Mouse (Mus musculus): Measurements from ENCODE around the gene Stag3. TPM values are rescaled to one million over a fixed set of nuclear protein-coding genes. Genes with fewer than 3 reads are reported as not detected.

The Stag3 gene
- polyA plus RNA-seq, 1 experiment from 2014 or later, result 1.7 TPM

DNA sequence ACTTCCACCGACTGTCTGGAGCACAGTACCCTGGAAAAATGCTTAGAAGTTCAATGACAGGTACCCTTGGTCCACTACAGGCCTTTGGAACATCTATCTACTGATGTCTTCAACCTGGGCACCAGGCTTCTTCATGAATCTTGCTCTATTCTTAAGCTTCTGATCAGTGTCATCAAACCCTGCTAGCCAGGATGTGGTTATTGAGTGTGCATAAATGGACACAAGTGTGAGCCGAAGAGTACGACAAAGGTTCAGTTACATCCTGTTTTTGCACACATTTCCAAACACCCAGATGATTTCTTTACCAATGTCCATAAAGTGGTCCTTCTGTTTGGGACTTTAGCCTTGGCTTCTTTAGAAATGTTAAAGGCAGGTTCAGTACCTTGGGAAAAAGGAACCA lies 63.2 kb downstream of the Stag3 start:
- Histone ChIP-seq H3K27ac (no peak overlapping the region), H3K9ac (ENCODE audit: low read depth, low read length) (no peak overlapping the region), H3K4me3 (replicated peaks; ENCODE audit: low read depth, low read length) (no peak overlapping the region), H3K4me1 (replicated peaks; ENCODE audit: insufficient read depth, low read length) (no peaks in the 10 kb centered on the region), H3K4me2 (ENCODE audit: low read length) (no peak overlapping the region), H3K27me3 (ENCODE audit: insufficient read depth, low read length) (no peaks in the 10 kb centered on the region), H3K9me3 (replicated peaks; ENCODE audit: low read length) (no peaks in the 10 kb centered on the region), H3K36me3 (ENCODE audit: insufficient read depth, low read length) (no peaks in the 10 kb centered on the region)
- ATAC-seq (replicated peaks; ENCODE audit: low FRiP score, low read depth) (no peak), DNase-seq (ENCODE audit: low spot score) (no peak)
- no peak for TF ChIP-seq CTCF (IDR thresholded peaks at IDR 0.05; ENCODE audit: low read depth)
- WGBS, result 88% methylated on average over 3 of the region's 3 CpGs

Other genes with a start within 250 kb of the Stag3 start
- gene Smok3c, start 227.0 kb upstream of the Stag3 start, polyA plus RNA-seq (2015; fragmentation: Nextera tagmentation; extraction: Ambion mirVana), result not detected in 2 replicates
- 17.2 and 17.8 TPM in 2 replicates for gene Zkscan1, start 195.2 kb upstream of the Stag3 start, polyA plus RNA-seq (2015; fragmentation: Nextera tagmentation; extraction: Ambion mirVana)
- gene Zscan21, start 163.3 kb upstream of the Stag3 start, polyA plus RNA-seq (2015; fragmentation: Nextera tagmentation; extraction: Ambion mirVana), result 45.3 and 49.6 TPM in 2 replicates
- 13.2 and 16.8 TPM in 2 replicates for gene Zfp113, start 124.5 kb upstream of the Stag3 start, polyA plus RNA-seq (2015; fragmentation: Nextera tagmentation; extraction: Ambion mirVana)
- gene Cops6, start 119.2 kb upstream of the Stag3 start, polyA plus RNA-seq (2015; fragmentation: Nextera tagmentation; extraction: Ambion mirVana), result 240 and 262 TPM in 2 replicates
- gene Ap4m1, start 108.2 kb upstream of the Stag3 start, polyA plus RNA-seq (2015; fragmentation: Nextera tagmentation; extraction: Ambion mirVana), result 13.0 and 13.1 TPM in 2 replicates
- 119 and 136 TPM in 2 replicates for gene Mcm7, start 107.8 kb upstream of the Stag3 start, polyA plus RNA-seq (2015; fragmentation: Nextera tagmentation; extraction: Ambion mirVana)
- gene Taf6, start 92.8 kb upstream of the Stag3 start, polyA plus RNA-seq (2015; fragmentation: Nextera tagmentation; extraction: Ambion mirVana), result 49.8 and 54.8 TPM in 2 replicates
- gene Cnpy4, start 92.8 kb upstream of the Stag3 start, polyA plus RNA-seq (2015; fragmentation: Nextera tagmentation; extraction: Ambion mirVana), result 42.2 and 43.9 TPM in 2 replicates
- gene Mblac1, start 85.9 kb upstream of the Stag3 start, polyA plus RNA-seq (2015; fragmentation: Nextera tagmentation; extraction: Ambion mirVana), result 11.4 and 12.8 TPM in 2 replicates
- gene Nxpe5, start 54.3 kb upstream of the Stag3 start, polyA plus RNA-seq (2015; fragmentation: Nextera tagmentation; extraction: Ambion mirVana), result 0.22 and 0.36 TPM in 2 replicates
- gene Lamtor4, start 24.8 kb upstream of the Stag3 start, polyA plus RNA-seq (2015; fragmentation: Nextera tagmentation; extraction: Ambion mirVana), result 77.6 and 87.0 TPM in 2 replicates
- 3.2 and 4.3 TPM in 2 replicates for gene BC037034, start 16.2 kb upstream of the Stag3 start, polyA plus RNA-seq (2015; fragmentation: Nextera tagmentation; extraction: Ambion mirVana)
- gene Gal3st4, start 7.4 kb upstream of the Stag3 start, polyA plus RNA-seq (2015; fragmentation: Nextera tagmentation; extraction: Ambion mirVana), result 0.86 and 1.5 TPM in 2 replicates
- gene Gm43720, start 282 bp upstream of the Stag3 start, polyA plus RNA-seq (2015; fragmentation: Nextera tagmentation; extraction: Ambion mirVana), result 0.06 and 0.16 TPM in 2 replicates
- gene Gpc2, start 235 bp upstream of the Stag3 start, polyA plus RNA-seq (2015; fragmentation: Nextera tagmentation; extraction: Ambion mirVana), result 8.1 and 9.1 TPM in 2 replicates
- gene Pvrig, start 61.7 kb downstream of the Stag3 start, polyA plus RNA-seq (2015; fragmentation: Nextera tagmentation; extraction: Ambion mirVana), result 0.13 TPM in 1 of 2 replicates, not detected in the other
- gene Zfp157, start 161.2 kb downstream of the Stag3 start, polyA plus RNA-seq (2015; fragmentation: Nextera tagmentation; extraction: Ambion mirVana), result 24.0 and 25.3 TPM in 2 replicates

Measured in kidney, postnatal 0 days (tissue).